Mouse (Mus musculus) stomach, postnatal 0 days (tissue): Measurements from ENCODE around the gene Gm45713.

ENCODE experiments used
- CTCF ChIP-seq: IDR thresholded peaks from 2 replicates; pipeline ENCODE4 v1.5.1; 2016; ENCODE audit warnings: antibody characterized with exemption, low read depth, mild to moderate bottlenecking, moderate library complexity
- EP300 ChIP-seq: optimal IDR thresholded peaks from 2 replicates; pipeline ENCODE3; 2016; ENCODE audit warnings: antibody characterized with exemption

DNA sequence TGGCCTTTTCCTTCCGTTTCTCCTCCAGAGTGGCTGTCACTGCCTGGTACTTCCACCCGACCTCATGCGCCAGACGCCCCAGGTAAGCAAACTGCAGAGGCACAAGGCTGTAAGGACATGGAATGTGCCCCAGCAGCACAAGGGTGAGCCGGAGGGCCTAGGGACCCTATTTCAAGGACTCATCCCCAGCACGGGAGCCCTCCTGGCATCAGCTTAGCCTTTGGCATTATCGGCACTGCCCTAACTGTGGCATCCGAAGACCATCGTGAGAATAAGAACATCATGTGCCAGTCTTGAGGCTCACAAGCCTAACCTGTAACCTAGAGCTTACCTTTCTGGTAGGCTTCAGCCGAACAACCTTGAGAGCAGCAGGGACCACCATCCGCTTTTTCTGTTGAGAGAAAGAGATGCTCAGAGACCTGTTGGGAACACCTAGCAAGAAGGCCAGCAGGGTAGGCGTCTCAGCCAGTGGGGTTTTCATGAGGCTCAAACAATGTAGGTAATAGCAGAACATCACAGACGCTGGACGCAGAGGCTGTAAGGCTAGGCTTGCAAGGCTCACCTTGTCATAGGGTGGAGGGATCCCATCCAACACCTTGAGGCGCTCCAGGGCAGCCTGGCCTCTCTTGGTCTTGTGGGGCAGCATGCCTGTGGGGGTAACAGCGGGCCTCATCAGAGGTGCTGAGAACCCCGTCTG lies 9.7 kb downstream of the Gm45713 start:
- TF ChIP-seq CTCF: no peak
- no peak for TF ChIP-seq EP300
